Mouse (Mus musculus) large intestine, adult 2 months (tissue): ENCODE data around the gene March8. TPM values are rescaled to one million over a fixed set of nuclear protein-coding genes. Genes with fewer than 3 reads are reported as not detected.

Experiments
- DNase-seq: peaks from one replicate; pipeline ENCODE4 v3.0.0-alpha.2; 2012; ENCODE audit warnings: low read depth, low spot score
- WGBS: fragments of 180-500 bp; shearing (Covaris S2); methylation state at CpG from one replicate; pipeline ENCODE4 v1.1.7; 2018; 5-methylcytosine and 5-hydroxymethylcytosine counted together
- polyA plus RNA-seq: library from polyadenylated mRNA; depleted of rRNA; stranded (reverse); fragments of >200 nt; gene quantifications from 2 replicates; pipeline ENCODE4 v1.2.3, GENCODE M21; 2012

The March8 gene
- polyA plus RNA-seq, 1 experiment: 36.4 TPM

GRCm38 (mm10) chr6:116369811-116370210, 32.0 kb downstream of the March8 start:
- WGBS: 44% methylated on average over 1 of the region's 1 CpGs

GRCm38 (mm10) chr6:116370216-116370976, 32.6 kb downstream of the March8 start:
- 68% methylated on average over 6 of the region's 6 CpGs for WGBS
- DNase-seq: no peak

More at GRCm38 (mm10) chr6:116369811-116370210, 32.0 kb downstream of the March8 start:
- DNase-seq: no peak

GRCm38 (mm10) chr6:116371500-116371899, 33.7 kb downstream of the March8 start:
- 93% methylated on average over 3 of the region's 3 CpGs for WGBS
- DNase-seq: no peak

GRCm38 (mm10) chr6:116374136-116374535, 36.3 kb downstream of the March8 start:
- 83% methylated on average over 1 of the region's 1 CpGs for WGBS

GRCm38 (mm10) chr6:116374618-116375017, 36.8 kb downstream of the March8 start:
- no peak for DNase-seq

More at GRCm38 (mm10) chr6:116374136-116374535, 36.3 kb downstream of the March8 start:
- no peak for DNase-seq

GRCm38 (mm10) chr6:116378892-116379291, 41.1 kb downstream of the March8 start:
- WGBS: 93% methylated on average over 7 of the region's 7 CpGs

GRCm38 (mm10) chr6:116380157-116380556, 42.3 kb downstream of the March8 start:
- WGBS: 51% methylated on average over 3 of the region's 3 CpGs

More at GRCm38 (mm10) chr6:116378892-116379291, 41.1 kb downstream of the March8 start:
- no peak for DNase-seq

GRCm38 (mm10) chr6:116381605-116382004, 43.8 kb downstream of the March8 start:
- WGBS: 44% methylated on average over 2 of the region's 2 CpGs
- no peak for DNase-seq

More at GRCm38 (mm10) chr6:116380157-116380556, 42.3 kb downstream of the March8 start:
- no peak for DNase-seq

GRCm38 (mm10) chr6:116383582-116383981, 45.8 kb downstream of the March8 start:
- no peak for DNase-seq
- WGBS: 64% methylated on average over 10 of the region's 10 CpGs

GRCm38 (mm10) chr6:116385194-116386044, 47.6 kb downstream of the March8 start:
- no peak for DNase-seq
- 27% methylated on average over 5 of the region's 5 CpGs for WGBS

GRCm38 (mm10) chr6:116386045-116386415, 48.2 kb downstream of the March8 start:
- no peak for DNase-seq
- WGBS: 24% methylated on average over 4 of the region's 4 CpGs

GRCm38 (mm10) chr6:116386506-116386905, 48.7 kb downstream of the March8 start:
- 37% methylated on average over 3 of the region's 3 CpGs for WGBS
- DNase-seq: no peak

GRCm38 (mm10) chr6:116388068-116388467, 50.2 kb downstream of the March8 start:
- DNase-seq: no peak
- WGBS: 96% methylated on average over 1 of the region's 1 CpGs

- no peak for DNase-seq
Measured at GRCm38 (mm10) chr6:116389481-116389880, 51.7 kb downstream of the March8 start.

- WGBS: 81% methylated on average over 2 of the region's 2 CpGs
- no peak for DNase-seq
Measured at GRCm38 (mm10) chr6:116394916-116395648, 57.3 kb downstream of the March8 start.

- DNase-seq: no peak
- WGBS: 69% methylated on average over 6 of the region's 6 CpGs
Measured at GRCm38 (mm10) chr6:116397621-116398020, 59.8 kb downstream of the March8 start.

GRCm38 (mm10) chr6:116398136-116398535, 60.3 kb downstream of the March8 start:
- WGBS: 77% methylated on average over 2 of the region's 2 CpGs
- DNase-seq: no peak

- no peak for DNase-seq
- WGBS: 97% methylated on average over 12 of the region's 12 CpGs
Measured at GRCm38 (mm10) chr6:116401746-116402423, 64.1 kb downstream of the March8 start.

GRCm38 (mm10) chr6:116402426-116402825, 64.6 kb downstream of the March8 start:
- WGBS: 97% methylated on average over 3 of the region's 3 CpGs
- DNase-seq: no peak
